Mouse (Mus musculus): ENCODE results near the gene Tlr12. TPM values are rescaled to one million over a fixed set of nuclear protein-coding genes. Genes with fewer than 3 reads are reported as not detected.

Tlr12 gene
- polyA plus RNA-seq, 1 experiment from 2014 or later: 1.4 TPM

DNA sequence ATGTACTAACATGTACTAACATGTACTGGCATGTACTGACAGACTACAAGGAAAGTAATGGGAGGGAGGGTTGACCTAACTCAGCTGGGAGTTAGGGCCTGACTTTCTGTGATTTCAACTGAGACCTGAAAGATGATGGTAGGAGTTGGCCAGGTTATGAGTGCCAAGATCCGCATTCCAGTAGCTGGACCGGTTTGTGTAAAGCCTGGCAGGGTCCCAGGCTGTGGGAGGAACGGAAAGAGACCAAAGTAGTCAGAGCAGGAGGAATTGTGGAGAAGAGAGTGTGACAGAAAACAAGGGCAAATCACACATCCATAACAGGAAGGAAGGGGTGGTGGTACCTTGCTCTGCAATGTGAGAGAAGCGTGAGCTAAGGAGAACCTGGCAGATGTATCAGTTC, 42.6 kb downstream of the Tlr12 start:
- ATAC-seq (ENCODE audit: borderline replicate concordance, extremely low read depth, low FRiP score, low TSS enrichment): no peak
- Histone ChIP-seq H3K4me1 (no peaks in the 10 kb centered on the region), H3K4me2 (no peak overlapping the region), H3K9me3 (no peaks in the 10 kb centered on the region), H3K36me3 (peaks cover 11% of the 10 kb centered on the region), H3K27ac (no peak overlapping the region), H3K4me3 (no peak overlapping the region), H3K27me3 (no peaks in the 10 kb centered on the region), H3K9ac (no peak overlapping the region)
- WGBS: 60% methylated on average over 4 of the region's 4 CpGs

Other genes starting within 250 kb of the Tlr12 start
- gene Zscan20, start 8.5 kb downstream of the Tlr12 start, polyA plus RNA-seq (2015; fragmentation: Nextera tagmentation; extraction: Ambion mirVana): 4.3 and 4.6 TPM in 2 replicates
- 75.8 and 83.5 TPM in 2 replicates for gene Phc2, start 36.1 kb upstream of the Tlr12 start, polyA plus RNA-seq (2015; fragmentation: Nextera tagmentation; extraction: Ambion mirVana)
- 0.20 and 0.35 TPM in 2 replicates for gene A3galt2, start 136.7 kb upstream of the Tlr12 start, polyA plus RNA-seq (2015; fragmentation: Nextera tagmentation; extraction: Ambion mirVana)
- 34.6 and 39.3 TPM in 2 replicates for gene Zfp362, start 187.4 kb upstream of the Tlr12 start, polyA plus RNA-seq (2015; fragmentation: Nextera tagmentation; extraction: Ambion mirVana)

All from lung, embryonic 15.5 days (tissue).